Mouse (Mus musculus) left cerebral cortex, adult 11 months (tissue): Measurements from ENCODE around the gene Fras1.

ENCODE experiments used
- DNase-seq: peaks from one replicate; pipeline ENCODE4 v3.0.0; 2022; ENCODE audit warnings: low spot score

The Fras1 gene

GRCm38 (mm10) chr5:96792936-96793718 lies 419.4 kb downstream of the Fras1 start, which contains the start of gene Anxa3:
TSS of gene Anxa3 (plus strand) at chr5:96793339.
- no peak for DNase-seq

- no peak for DNase-seq
Measured at GRCm38 (mm10) chr5:96793953-96794635, 420.3 kb downstream of the Fras1 start.

GRCm38 (mm10) chr5:96795752-96796151 lies 422.0 kb downstream of the Fras1 start:
- DNase-seq = no peak

GRCm38 (mm10) chr5:96797465-96797864 lies 423.7 kb downstream of the Fras1 start:
- DNase-seq = no peak

- DNase-seq = no peak
Measured at GRCm38 (mm10) chr5:96799165-96799564, 425.4 kb downstream of the Fras1 start.

GRCm38 (mm10) chr5:96799969-96800368 lies 426.2 kb downstream of the Fras1 start:
- no peak for DNase-seq

- DNase-seq = no peak
Measured at GRCm38 (mm10) chr5:96802185-96802584, 428.4 kb downstream of the Fras1 start.

- no peak for DNase-seq
Measured at GRCm38 (mm10) chr5:96803091-96803490, 429.3 kb downstream of the Fras1 start.

GRCm38 (mm10) chr5:96804304-96804703 lies 430.5 kb downstream of the Fras1 start:
- no peak for DNase-seq

GRCm38 (mm10) chr5:96804813-96805212 lies 431.1 kb downstream of the Fras1 start:
- no peak for DNase-seq

- no peak for DNase-seq
Measured at GRCm38 (mm10) chr5:96810620-96811019, 436.9 kb downstream of the Fras1 start.

GRCm38 (mm10) chr5:96824769-96825327 lies 451.1 kb downstream of the Fras1 start:
- no peak for DNase-seq

- DNase-seq = no peak
Measured at GRCm38 (mm10) chr5:96827176-96827575, 453.4 kb downstream of the Fras1 start.
